Mouse (Mus musculus): ENCODE results near the gene Ltf. TPM values are rescaled to one million over a fixed set of nuclear protein-coding genes. Genes with fewer than 3 reads are reported as not detected.

Ltf gene
- polyA plus RNA-seq, 1 experiment from 2014 or later, result 3.7 TPM

- peak; percentile 68 for ATAC-seq (replicated peaks; ENCODE audit: low FRiP score)
These were observed 21.8 kb upstream of the Ltf start for GRCm38 (mm10) chr9:110997245-110997644.

GRCm38 (mm10) chr9:110999056-110999455 is 20.0 kb upstream of the Ltf start:
- H3K27me3 ChIP-seq, result no peaks in the 10 kb centered on the region
- 0 out of 2 replicates have a peak, but pooled peaks cover 4% of the 10 kb centered on the region for H3K4me1 ChIP-seq
- H3K9me3 ChIP-seq (replicated peaks), result no peaks in the 10 kb centered on the region
- ATAC-seq (replicated peaks; ENCODE audit: low FRiP score), result no peak
- H3K9ac ChIP-seq, result no peak overlapping the region
- no peak overlapping the region for H3K27ac ChIP-seq
- no peaks in the 10 kb centered on the region for H3K36me3 ChIP-seq
- H3K4me3 ChIP-seq (replicated peaks), result no peak overlapping the region
- WGBS, result 78% methylated on average over 2 of the region's 2 CpGs
- H3K4me2 ChIP-seq, result no peak overlapping the region

More at GRCm38 (mm10) chr9:110997245-110997644, 21.8 kb upstream of the Ltf start:
- Histone ChIP-seq H3K9ac (no peak overlapping the region), H3K36me3 (no peaks in the 10 kb centered on the region), H3K27me3 (no peaks in the 10 kb centered on the region), H3K9me3 (replicated peaks) (no peaks in the 10 kb centered on the region), H3K4me3 (replicated peaks) (no peak overlapping the region), H3K27ac (no peak overlapping the region), H3K4me2 (no peak overlapping the region), H3K4me1 (0 out of 2 replicates have a peak, but pooled peaks cover 4% of the 10 kb centered on the region)
- 5% methylated on average over 5 of the region's 5 CpGs for WGBS

- Histone ChIP-seq H3K4me3 (replicated peaks) (no peak overlapping the region), H3K27ac (no peak overlapping the region), H3K36me3 (no peaks in the 10 kb centered on the region), H3K4me2 (no peak overlapping the region), H3K27me3 (no peaks in the 10 kb centered on the region), H3K9me3 (replicated peaks) (no peaks in the 10 kb centered on the region), H3K9ac (no peak overlapping the region), H3K4me1 (0 out of 2 replicates have a peak, but pooled peaks cover 2% of the 10 kb centered on the region)
- ATAC-seq (replicated peaks; ENCODE audit: low FRiP score), result no peak
- 79% methylated on average over 10 of the region's 10 CpGs for WGBS
These were observed 19.2 kb upstream of the Ltf start for GRCm38 (mm10) chr9:110999856-111000255.

- H3K4me1 ChIP-seq, result no peaks in the 10 kb centered on the region
- no peak overlapping the region for H3K4me2 ChIP-seq
- no peaks in the 10 kb centered on the region for H3K27me3 ChIP-seq
- 76% methylated on average over 12 of the region's 12 CpGs for WGBS
- H3K36me3 ChIP-seq, result no peaks in the 10 kb centered on the region
- H3K9me3 ChIP-seq (replicated peaks), result no peaks in the 10 kb centered on the region
- no peak overlapping the region for H3K9ac ChIP-seq
- H3K4me3 ChIP-seq (replicated peaks), result no peak overlapping the region
- ATAC-seq (replicated peaks; ENCODE audit: low FRiP score), result no peak
- no peak overlapping the region for H3K27ac ChIP-seq
These were observed 17.4 kb upstream of the Ltf start for GRCm38 (mm10) chr9:111001621-111002020.

- H3K9ac ChIP-seq, result no peak overlapping the region
- no peaks in the 10 kb centered on the region for H3K9me3 ChIP-seq (replicated peaks)
- H3K27me3 ChIP-seq, result no peaks in the 10 kb centered on the region
- H3K27ac ChIP-seq, result no peak overlapping the region
- WGBS, result 95% methylated on average over 9 of the region's 9 CpGs
- H3K36me3 ChIP-seq, result no peaks in the 10 kb centered on the region
- ATAC-seq (replicated peaks; ENCODE audit: low FRiP score), result no peak
- H3K4me2 ChIP-seq, result no peak overlapping the region
- H3K4me1 ChIP-seq, result no peaks in the 10 kb centered on the region
- no peak overlapping the region for H3K4me3 ChIP-seq (replicated peaks)
These were observed 15.8 kb upstream of the Ltf start for GRCm38 (mm10) chr9:111003279-111003678.

GRCm38 (mm10) chr9:111006544-111006943 is 12.5 kb upstream of the Ltf start:
- H3K27me3 ChIP-seq, result no peaks in the 10 kb centered on the region
- peaks cover 4% of the 10 kb centered on the region; the same call in 1 of the 2 replicates for H3K4me1 ChIP-seq
- no peak overlapping the region for H3K27ac ChIP-seq
- no peaks in the 10 kb centered on the region for H3K9me3 ChIP-seq (replicated peaks)
- H3K4me3 ChIP-seq (replicated peaks), result no peak overlapping the region
- no peak overlapping the region for H3K4me2 ChIP-seq
- H3K36me3 ChIP-seq, result no peaks in the 10 kb centered on the region
- WGBS, result 96% methylated on average over 2 of the region's 2 CpGs
- no peak overlapping the region for H3K9ac ChIP-seq
- no peak for ATAC-seq (replicated peaks; ENCODE audit: low FRiP score)

GRCm38 (mm10) chr9:111009763-111010162 is 9.3 kb upstream of the Ltf start:
- Histone ChIP-seq H3K4me1 (peaks cover 10% of the 10 kb centered on the region; the same call in 1 of the 2 replicates), H3K9me3 (replicated peaks) (no peaks in the 10 kb centered on the region), H3K36me3 (no peaks in the 10 kb centered on the region), H3K9ac (no peak overlapping the region), H3K27me3 (no peaks in the 10 kb centered on the region), H3K27ac (no peak overlapping the region), H3K4me2 (no peak overlapping the region), H3K4me3 (replicated peaks) (no peak overlapping the region)
- 69% methylated on average over 3 of the region's 3 CpGs for WGBS
- no peak for ATAC-seq (replicated peaks; ENCODE audit: low FRiP score)

- Histone ChIP-seq H3K27me3 (no peaks in the 10 kb centered on the region), H3K9me3 (replicated peaks) (no peaks in the 10 kb centered on the region), H3K27ac (no peak overlapping the region), H3K4me3 (replicated peaks) (no peak overlapping the region), H3K9ac (no peak overlapping the region), H3K4me2 (no peak overlapping the region), H3K4me1 (peaks cover 10% of the 10 kb centered on the region; the same call in 1 of the 2 replicates), H3K36me3 (no peaks in the 10 kb centered on the region)
- WGBS, result 61% methylated on average over 9 of the region's 9 CpGs
- peak; percentile 56; the same call in 1 of the 2 replicates for ATAC-seq (replicated peaks; ENCODE audit: low FRiP score)
These were observed 7.5 kb upstream of the Ltf start for GRCm38 (mm10) chr9:111011550-111011949.

- Histone ChIP-seq H3K27ac (no peak overlapping the region), H3K4me3 (replicated peaks) (no peak overlapping the region), H3K9me3 (replicated peaks) (no peaks in the 10 kb centered on the region), H3K27me3 (no peaks in the 10 kb centered on the region), H3K9ac (no peak overlapping the region), H3K4me2 (no peak overlapping the region), H3K4me1 (peaks cover 10% of the 10 kb centered on the region; the same call in 1 of the 2 replicates), H3K36me3 (no peaks in the 10 kb centered on the region)
- ATAC-seq (replicated peaks; ENCODE audit: low FRiP score), result no peak
- 79% methylated on average over 3 of the region's 3 CpGs for WGBS
These were observed 7.0 kb upstream of the Ltf start for GRCm38 (mm10) chr9:111012041-111012440.

GRCm38 (mm10) chr9:111015658-111016057 is 3.4 kb upstream of the Ltf start:
- no peak overlapping the region for H3K9ac ChIP-seq
- H3K27me3 ChIP-seq, result no peaks in the 10 kb centered on the region
- H3K4me1 ChIP-seq, result peaks cover 10% of the 10 kb centered on the region; the same call in 1 of the 2 replicates
- H3K27ac ChIP-seq, result no peak overlapping the region
- 85% methylated on average over 4 of the region's 4 CpGs for WGBS
- no peak overlapping the region for H3K4me2 ChIP-seq
- H3K4me3 ChIP-seq (replicated peaks), result no peak overlapping the region
- no peaks in the 10 kb centered on the region for H3K36me3 ChIP-seq
- H3K9me3 ChIP-seq (replicated peaks), result no peaks in the 10 kb centered on the region
- no peak for ATAC-seq (replicated peaks; ENCODE audit: low FRiP score)

GRCm38 (mm10) chr9:111026791-111027190 is 7.7 kb downstream of the Ltf start:
- no peak for ATAC-seq (replicated peaks; ENCODE audit: low FRiP score)
- no peak overlapping the region for H3K4me3 ChIP-seq (replicated peaks)
- H3K36me3 ChIP-seq, result no peaks in the 10 kb centered on the region
- H3K27me3 ChIP-seq, result no peaks in the 10 kb centered on the region
- no peaks in the 10 kb centered on the region for H3K9me3 ChIP-seq (replicated peaks)
- H3K4me1 ChIP-seq, result no peaks in the 10 kb centered on the region
- 86% methylated on average over 10 of the region's 10 CpGs for WGBS
- H3K27ac ChIP-seq, result no peak overlapping the region
- no peak overlapping the region for H3K9ac ChIP-seq
- H3K4me2 ChIP-seq, result no peak overlapping the region

- H3K4me1 ChIP-seq, result peaks cover 6% of the 10 kb centered on the region
- 86% methylated on average over 4 of the region's 4 CpGs for WGBS
- no peak overlapping the region for H3K27ac ChIP-seq
- H3K27me3 ChIP-seq, result no peaks in the 10 kb centered on the region
- no peak overlapping the region for H3K4me3 ChIP-seq (replicated peaks)
- no peak for ATAC-seq (replicated peaks; ENCODE audit: low FRiP score)
- H3K9me3 ChIP-seq (replicated peaks), result no peaks in the 10 kb centered on the region
- H3K36me3 ChIP-seq, result no peaks in the 10 kb centered on the region
- no peak overlapping the region for H3K9ac ChIP-seq
- H3K4me2 ChIP-seq, result no peak overlapping the region
These were observed 14.6 kb downstream of the Ltf start for GRCm38 (mm10) chr9:111033717-111034116.

- Histone ChIP-seq H3K4me3 (replicated peaks) (no peak overlapping the region), H3K27me3 (no peaks in the 10 kb centered on the region), H3K27ac (no peak overlapping the region), H3K36me3 (no peaks in the 10 kb centered on the region), H3K9me3 (replicated peaks) (no peaks in the 10 kb centered on the region), H3K4me2 (no peak overlapping the region), H3K9ac (no peak overlapping the region), H3K4me1 (peaks cover 4% of the 10 kb centered on the region)
- 72% methylated on average over 4 of the region's 4 CpGs for WGBS
- no peak for ATAC-seq (replicated peaks; ENCODE audit: low FRiP score)
These were observed 20.9 kb downstream of the Ltf start for GRCm38 (mm10) chr9:111039966-111040365.

Measured in kidney, embryonic 15.5 days (tissue).